Mouse (Mus musculus): ENCODE data around the gene Klc2.

GRCm38 (mm10) chr19:5106731-5107191, 11.6 kb downstream of the Klc2 start, which contains the start of gene Rab1b:
- TF ChIP-seq CTCF (IDR thresholded peaks at IDR 0.05; ENCODE audit: control insufficient read depth, insufficient read depth, insufficient replicate concordance, low read depth, low read length) (no peak), POLR2A (IDR thresholded peaks at IDR 0.05; ENCODE audit: control insufficient read depth, low read depth, low read length) (peak; percentile 63)
